Mouse (Mus musculus) thymus, postnatal 25 days (tissue): ENCODE measurements at regions not wholly inside any gene's neighbourhood (a gene's known extent, or its start where the extent isn't known, plus 50 kb on each side); places are given as distances from the start of the nearest gene placed in this dataset.

Source experiments
- DNase-seq: peaks from one replicate; pipeline ENCODE4 v3.0.0; 2022

DNA sequence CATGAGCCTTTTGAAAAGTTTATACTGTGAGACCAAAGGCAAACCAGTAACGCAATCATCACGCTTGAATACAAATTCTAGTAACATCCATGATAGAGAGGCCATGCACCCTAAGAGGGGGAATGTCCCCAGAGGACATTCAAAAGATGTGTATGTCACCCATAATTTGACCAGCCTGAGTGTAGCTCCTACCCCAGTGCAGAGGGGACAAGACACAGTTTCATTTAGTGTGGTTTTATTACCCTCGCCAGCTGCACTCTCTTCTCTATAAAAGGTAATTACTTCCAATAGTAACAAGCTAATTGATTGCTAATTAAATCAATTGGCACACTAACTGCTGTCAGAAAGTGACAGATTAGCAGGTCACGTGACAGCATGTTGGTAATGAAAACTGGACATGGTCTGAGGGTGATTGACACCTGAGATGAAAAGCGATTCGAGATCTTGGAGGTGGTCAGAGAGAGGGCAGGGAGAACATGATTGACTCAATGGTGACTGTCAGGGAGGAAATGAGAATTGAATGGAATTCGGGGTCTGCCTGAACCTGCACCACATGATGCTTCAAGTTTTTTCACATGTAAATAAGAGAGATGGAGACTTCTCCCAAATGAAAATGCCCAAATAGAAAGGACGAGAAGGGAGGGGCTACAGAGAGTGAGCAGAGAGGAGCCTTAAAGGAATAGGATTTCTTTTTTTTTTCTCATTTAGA, 309.9 kb downstream of the En1 start:
- DNase-seq, result no peak

DNA sequence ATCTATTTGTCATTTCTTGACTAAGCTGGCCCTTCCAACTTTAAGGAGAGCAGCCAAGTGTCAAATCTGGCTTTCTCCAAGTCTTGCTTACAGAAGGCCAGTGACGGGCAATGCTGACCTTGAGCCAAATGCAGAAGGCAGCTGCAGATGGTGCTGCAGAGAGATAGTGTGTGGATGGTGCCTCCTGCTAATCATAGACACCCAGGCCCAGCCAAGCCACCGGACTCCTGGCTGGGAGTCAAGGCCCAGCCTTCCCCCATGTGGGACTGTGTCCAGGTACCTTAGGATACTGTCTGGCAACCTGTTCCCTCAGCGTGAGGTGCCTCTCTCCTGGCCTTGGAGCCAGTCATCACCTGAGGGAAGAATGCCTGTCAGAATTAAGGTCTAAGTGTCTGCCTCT, 319.3 kb downstream of the En1 start:
- no peak for DNase-seq

DNA sequence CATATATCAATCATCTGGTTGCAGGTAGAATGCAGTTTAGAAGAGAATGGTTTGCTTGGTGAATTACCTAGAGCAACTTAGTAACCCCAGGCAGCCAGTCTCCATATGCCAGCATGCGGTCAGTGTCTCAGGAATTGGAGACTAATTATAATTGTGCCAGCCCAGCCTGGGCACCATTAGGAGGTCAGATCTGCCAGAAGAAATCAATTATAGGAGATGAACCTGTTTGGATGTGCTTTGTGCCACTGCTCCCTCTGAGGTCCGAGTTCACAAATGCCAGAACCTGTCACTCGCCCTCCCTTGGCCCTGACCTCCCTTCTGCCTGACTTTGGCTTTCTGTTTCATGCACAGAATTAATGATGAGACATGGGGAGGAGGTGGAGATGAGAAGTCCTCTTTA, 323.1 kb downstream of the En1 start:
- no peak for DNase-seq

DNA sequence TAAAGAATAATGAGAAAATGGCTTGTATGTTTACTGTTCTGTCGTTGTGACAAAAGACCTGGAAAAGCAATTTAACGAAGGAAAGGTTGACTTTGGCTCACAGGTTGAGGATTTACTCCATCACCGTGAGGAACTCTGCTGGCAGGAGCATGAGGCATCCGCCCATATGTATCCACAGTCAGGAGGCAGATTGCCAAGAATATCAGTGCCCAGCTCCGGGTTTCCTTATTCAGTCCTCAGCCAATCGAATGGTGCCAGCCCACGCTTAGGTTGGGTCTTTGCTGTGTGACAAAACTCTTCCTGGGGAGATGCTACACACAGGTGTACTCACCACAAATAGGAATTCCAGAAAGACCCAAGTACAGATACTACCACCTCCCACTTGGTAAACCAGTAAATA, 327.9 kb downstream of the En1 start:
- DNase-seq, result no peak

DNA sequence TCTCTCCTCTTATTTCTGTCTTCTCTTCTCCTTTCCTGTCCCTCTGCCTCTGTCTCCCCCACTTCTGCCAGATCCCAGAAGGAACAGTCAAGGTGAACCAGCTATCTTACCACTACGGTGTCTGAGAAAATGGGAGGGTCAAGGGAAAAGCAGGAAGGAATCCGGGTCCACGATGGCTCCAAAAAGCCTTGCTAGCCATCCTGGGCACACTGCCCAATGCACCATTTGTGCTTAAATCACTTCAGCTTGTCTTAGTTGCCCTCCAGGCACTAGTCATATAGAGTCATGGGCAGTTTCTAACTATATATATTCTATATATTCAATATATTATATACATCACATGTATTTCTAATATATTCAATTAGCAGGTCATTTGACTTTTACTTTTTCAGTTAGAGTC, 333.1 kb downstream of the En1 start:
- no peak for DNase-seq

DNA sequence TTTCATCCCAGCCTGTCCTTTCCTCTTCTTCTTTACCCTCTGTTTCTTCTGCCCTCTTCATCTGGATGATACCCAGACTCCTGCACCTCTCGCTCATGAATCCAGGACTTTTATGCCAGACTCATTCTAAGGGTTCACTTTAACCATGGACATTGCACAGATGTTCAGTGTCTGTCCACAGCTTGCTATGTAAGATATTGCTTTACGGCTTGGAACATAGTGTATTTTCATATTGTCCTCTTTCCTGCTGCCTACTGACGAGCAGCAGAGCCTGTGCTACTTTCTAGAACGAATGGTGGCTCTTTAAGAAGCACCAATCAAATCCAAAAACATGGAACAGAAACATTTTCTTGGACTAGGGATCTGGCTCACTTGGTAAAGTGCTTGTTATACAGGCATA, 341.5 kb downstream of the En1 start:
- DNase-seq, result no peak

DNA sequence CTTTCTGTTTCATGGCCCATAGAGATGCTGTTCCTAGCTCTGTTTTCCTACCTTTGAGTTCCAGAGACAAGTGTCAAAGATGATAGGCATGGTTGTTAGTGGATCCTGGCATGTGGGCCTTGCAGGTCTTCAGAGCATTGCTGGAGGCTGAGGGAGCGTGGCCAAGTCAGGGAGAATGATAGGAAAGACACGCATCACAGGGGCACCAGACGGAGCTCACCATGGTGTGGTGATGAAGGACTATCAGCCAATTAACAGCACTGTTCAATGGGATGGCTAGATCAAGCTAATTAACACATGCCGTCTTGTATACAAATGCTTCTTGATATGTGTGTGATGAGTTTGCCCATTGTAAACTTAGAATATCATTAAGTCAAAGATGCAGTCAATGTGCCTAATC, 344.1 kb downstream of the En1 start:
- no peak for DNase-seq

DNA sequence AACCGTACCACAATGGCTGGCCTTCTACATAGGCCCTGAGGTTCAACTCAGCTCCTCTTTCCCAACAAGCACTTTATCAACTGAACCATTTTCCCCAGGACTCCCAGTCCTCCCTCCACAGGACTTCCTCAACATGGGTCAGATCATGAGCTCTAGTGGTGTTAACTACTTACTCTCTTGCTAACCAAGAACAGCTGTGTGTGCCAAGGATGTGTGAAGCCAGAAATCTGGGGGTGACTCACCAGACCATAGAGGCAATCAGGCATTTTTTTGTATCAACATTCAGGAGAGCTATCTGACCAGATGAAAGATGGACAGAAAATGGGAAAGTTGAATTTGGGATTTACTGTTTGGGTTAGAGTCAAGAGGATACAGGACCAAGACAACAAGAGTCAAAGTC, 359.0 kb downstream of the En1 start:
- DNase-seq, result no peak

DNA sequence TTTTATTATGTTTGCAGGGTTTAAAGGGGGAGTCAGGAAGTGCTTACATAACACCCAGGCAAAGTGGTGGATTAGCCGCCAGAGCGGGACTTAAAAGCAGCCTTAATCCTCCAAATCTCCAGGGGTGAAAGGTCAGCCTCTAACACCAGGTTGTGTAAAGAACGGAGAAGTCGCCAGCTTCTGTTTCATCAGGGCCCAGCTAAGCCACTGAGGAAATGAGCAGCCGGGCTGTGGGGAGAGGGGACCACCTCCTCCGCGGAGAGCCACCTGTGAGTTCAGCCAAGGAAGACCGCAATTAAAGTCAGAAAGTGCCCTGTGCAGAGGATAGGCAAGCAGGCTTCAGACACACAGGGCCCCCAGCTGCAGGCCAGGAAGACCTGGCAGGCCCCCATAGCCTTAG, 359.8 kb downstream of the En1 start:
- no peak for DNase-seq

DNA sequence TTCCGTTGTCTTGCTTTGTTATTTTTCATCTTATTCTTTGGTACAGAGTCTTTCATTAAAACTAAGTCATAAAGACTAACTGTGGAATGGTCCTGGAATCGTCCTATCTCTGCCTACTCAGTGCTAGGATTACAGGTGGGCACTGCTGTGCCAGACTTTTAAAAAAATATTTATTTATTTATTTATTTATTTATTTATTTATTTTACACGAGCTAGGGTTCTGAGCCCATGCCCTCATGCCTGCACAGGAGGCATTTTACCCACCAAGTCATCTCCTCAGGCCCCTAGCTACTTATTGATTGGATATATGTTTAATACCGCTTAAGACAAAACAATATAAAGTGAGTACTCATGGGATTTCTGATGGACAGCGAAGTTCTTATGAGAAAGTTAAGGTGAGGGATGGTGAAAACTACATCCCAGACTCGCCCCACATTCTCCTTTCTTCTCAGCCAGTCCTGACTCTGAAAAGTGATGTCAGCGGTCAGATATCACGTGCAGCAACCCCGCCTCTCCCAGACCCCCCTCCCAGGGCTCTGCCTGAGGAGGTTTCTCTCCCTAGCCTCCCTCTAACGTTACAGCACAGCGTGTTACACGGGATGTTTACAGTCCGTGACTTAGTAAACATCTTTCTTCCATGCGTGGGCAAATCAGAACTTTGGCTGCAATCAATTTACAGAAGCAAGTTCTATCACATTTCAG, 361.4 kb downstream of the En1 start:
- no peak for DNase-seq

DNA sequence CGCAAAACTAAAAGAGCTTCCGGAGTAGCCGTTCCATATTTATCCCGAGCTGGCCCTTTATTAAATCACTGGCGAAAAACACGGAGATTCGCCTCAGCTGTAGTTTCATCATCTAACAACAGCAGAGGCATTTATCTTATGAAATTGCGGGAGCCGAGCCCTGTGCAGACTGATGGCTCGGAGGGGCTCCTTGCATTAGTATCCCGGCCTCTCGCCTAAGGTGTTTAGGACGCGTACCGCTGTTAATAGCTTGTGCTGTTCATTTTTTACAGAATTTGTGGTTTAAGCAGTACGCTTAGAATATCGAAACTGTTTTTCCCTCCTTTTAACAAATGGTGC, 361.9 kb downstream of the En1 start:
- no peak for DNase-seq

DNA sequence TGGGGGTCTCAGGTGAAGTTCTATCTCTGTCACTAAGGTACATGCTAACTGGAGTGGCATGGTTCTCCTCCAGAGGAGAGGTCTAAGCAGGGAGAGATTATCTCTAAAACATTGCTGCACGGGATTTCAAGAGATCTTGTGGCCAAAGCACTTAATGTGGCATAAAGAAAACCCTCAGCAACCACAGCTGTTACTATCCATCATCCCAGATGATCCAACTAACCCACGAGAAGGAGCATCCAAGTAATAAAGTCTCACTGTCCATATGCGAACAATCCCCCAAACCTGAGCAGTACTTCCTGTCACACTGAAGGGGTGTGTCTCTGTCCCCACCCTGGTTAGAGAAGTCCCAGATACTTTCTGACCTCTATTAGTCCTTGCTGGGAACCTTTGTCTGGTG, 363.9 kb downstream of the En1 start:
- no peak for DNase-seq

DNA sequence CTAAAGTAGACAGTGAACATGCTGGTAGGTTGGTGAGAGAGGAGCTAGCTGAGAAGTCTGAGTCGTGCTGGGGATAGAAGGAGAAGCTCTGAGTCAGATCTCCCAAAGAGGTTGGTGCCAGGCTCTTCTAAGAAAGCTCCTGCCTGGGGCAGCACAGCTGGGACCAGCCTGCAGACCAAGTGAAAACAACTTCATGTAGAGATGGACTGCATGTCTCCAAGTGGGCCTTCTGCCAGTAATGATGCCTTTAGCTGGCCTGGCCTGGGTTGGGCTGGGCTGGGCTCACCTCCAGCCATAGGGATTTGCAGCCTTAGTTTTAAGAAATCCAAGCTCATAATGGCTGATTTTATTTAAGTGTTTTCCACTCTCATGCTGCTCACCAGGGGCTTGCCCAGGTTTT, 357.7 kb downstream of the Insig2 start:
- DNase-seq, result no peak

DNA sequence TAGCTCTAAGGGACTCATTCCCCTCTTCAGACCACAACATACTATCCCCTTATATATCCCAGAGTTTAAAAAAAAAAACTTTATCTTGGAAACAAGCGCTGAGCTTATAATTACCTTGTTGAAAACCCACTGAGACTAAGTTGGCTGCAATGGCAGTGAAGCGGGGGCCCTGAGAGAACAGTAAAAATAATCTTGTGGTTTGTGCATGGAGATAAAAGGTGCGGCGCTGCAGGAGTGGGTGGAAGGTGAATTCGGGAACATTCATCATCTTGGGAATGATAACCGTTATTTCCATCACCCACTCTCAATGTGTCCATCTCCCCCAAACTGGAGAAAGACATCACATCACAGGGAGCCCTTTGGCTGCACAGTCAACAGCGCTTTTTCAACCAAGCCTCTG, 327.9 kb downstream of the Insig2 start:
- no peak for DNase-seq

DNA sequence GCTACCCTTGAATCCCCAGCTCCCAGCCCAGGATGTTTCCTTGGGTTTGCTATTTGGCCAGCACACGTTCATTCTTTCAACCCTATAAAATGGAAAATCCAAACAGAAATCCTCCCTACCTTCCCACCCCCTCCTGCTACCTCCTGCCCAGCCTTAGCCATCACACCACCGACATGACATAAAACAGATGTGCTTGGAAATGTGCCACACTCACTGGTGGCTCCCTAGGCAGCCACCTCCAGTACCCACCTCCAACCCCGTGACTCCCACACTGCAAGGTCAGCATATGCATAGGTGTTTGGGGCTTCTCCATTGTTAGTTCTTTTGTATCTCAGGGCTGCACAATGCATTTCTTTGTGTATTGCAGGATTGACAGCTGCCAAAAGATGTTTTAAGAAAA, 327.2 kb downstream of the Insig2 start:
- no peak for DNase-seq

DNA sequence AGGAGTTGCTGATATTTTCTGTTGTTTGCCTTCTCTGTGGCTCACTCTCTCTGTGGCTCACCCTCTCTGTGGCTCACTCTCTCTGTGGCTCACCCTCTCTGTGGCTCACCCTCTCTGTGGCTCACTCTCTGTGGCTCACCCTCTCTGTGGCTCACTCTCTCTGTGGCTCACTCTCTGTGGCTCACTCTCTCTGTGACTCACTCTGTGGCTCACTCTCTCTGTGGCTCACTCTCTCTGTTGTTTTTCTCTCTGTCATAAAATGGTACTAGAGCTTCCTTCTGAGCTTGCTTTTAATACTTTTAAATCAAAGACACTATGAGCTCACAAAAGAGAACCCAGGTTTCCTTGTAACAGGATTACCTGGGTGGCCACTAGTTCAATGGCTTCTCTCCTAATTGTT, 320.3 kb downstream of the Insig2 start:
- DNase-seq, result no peak

DNA sequence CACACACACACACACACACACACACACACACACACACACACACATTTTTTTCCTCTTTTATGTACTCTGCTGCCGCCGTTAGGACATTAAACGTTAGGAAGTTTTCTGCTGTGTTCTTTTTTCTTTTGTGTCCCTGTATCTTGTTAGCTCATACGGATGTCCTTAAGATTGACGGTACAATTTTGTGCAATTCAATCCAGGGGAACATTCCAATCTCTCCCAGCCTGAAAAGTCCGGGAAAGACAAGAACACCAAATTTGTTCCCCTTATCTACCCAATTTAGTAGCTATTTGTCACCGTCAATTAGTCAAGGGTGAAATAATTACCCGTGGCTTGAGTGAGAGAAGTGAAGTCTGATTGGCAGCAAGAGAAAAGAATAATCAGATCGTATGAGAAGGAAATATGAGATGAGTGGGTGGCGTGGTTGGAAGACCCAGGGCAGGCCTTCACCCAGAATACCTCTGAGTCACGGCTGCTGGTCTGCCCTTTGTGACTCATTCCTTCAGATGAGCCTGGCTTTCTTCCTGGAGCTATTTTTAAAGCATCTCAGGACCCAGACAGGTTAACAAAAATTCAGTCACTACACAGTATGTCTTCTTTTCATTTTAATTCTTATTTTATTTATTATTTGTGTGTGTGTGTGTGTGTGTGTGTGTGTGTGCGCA, 318.4 kb downstream of the Insig2 start:
- no peak for DNase-seq

DNA sequence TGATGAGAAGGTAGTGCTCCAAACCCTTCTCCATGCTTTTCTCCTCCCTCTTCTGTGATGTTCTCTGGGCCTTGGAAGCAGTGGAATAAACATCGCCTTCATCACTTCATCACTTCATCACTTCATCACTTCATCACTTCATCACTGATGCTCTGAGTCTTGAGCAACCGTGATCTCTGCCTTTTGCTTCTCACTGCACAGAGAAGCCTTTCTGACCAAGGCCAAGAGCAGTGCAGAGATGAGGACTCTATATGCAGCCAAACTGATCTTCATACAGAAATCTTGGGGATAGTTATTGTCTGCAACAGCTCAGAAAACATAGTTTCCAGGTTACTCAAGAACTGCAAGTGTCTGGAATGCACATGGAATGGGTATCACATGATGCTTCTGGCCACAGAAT, 303.0 kb downstream of the Insig2 start:
- DNase-seq, result no peak

DNA sequence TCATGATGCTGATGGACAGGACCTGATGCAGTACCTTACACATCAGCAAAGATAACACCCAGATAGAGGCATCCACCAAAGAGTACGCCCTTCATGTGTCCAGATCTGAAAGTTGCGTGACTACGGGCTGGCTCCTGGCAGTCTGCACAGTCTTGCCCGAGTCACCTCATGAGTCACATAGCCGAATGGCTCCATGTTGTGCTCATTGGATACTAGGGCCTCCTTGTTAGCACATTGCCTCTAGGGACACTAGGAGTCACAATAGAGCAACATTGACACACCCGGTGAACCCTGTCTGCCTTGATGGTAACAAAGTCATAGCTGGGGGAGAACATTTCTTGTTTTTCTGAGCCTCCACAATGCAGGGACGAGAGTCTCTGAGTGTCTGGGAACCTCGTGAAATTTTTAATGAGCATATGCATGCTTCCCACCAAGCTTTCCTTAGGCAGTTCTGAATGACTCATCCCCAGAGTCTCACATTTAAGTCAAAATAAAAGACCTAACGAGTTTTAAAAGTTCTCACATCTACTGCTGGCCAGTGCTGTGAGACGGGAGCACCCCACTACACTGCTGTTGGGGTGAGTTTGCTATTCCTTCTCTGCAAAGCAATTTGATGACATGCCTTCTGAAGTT, 297.5 kb downstream of the Insig2 start:
- no peak for DNase-seq

DNA sequence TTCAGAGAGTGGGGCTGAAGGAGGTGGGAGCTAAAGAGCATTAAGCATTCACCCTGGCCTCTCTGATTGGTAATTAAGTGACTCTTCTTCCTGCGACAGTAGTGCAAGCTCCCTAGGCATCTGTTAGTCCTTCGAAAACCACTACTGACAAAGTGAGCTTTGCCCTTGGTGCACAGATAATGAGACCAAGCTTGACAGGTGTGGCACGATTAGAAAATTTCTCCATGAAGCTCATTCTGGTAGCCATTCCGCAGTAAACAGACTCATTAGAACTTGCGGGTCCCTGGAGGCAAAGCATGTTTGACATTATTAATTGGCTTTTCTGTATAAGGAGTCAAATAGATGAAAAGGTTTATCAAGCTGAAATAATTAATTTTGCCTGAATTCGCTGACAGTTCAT, 285.8 kb downstream of the Insig2 start:
- no peak for DNase-seq

DNA sequence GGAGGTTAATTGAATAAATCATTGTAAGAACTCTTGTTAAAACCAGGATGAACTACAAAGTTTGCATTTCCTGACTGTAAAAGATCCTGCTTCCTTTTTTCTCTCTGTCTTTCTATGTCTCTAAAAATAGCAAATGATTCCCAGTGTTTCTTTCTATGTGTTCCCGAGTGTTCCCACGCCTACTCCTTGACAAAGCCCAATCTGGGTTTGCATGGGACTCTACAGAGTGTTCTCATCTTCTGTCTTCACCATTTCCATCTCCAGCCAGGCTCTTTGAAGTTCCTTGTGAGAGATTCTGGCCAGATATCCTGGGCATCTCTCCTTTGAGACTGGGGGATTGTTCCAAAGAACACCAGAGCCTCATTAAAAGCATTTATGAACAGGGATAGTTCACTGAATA, 285.0 kb downstream of the Insig2 start:
- no peak for DNase-seq

DNA sequence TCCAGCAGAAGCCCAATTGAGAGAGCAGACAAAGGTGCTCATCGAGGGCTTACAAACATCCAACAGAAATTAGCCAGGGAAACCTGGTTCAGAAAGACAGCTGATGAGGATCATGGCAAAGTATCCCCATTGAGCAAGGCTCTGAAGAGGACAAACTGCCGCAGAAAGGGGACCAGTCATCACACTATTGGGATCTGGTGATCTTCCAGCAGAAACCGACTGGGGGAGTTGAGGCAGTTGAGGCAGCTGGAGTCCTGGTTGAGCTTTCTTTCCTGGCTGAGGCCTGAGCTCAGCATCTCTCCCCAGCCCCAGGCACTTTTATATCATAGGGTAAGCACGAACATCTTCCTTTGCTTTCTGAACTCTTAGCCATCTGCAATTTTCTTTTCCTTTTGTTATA, 282.7 kb downstream of the Insig2 start:
- no peak for DNase-seq

DNA sequence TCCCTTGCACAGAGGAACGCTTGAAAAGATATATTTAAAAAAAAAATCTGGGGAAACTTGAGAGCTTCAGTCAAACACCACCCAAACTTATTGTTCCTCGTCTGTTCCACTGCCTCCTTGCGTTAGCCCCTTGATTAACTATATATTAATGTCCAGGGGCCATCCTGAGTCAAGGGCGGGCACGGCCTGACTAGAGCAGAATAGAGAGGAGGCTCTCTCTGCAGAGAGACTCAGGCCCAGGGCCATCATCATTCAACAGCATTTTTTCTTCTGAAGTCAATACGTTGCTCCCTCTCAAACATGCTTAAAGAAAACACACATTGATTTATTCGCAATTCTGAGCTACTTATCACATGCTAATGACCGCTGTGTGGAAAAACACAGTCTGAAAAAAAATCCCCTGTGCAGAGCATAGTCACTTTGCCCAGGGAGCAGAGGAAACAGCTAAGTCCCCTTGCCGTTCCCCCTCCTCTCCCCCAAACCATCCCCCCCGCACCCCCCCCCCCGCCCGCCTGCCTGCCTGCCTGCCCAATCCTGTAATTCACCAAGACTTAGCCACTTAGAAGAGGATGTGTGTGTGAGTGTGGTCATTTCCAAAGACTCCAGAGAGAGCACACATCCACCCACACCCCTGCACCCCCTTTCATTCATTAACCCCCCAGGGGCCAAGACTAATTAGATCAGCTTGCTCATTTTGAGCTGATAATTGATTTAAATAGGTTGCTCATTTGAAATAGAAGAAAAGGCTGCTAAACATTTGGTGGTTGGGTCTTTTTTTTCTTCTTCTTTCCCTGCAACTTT, 281.5 kb downstream of the Insig2 start:
- no peak for DNase-seq
